Mouse (Mus musculus): ENCODE data around the gene Gm1604a.
"Not testable (repeated sequence)": the region's sequence is repeated elsewhere in the genome, so short reads cannot be mapped to it uniquely, and the experiment has no call there.

Gm1604a gene

GRCm38 (mm10) chr17:7025257-7025656 lies at the start of gene Gm1604a:
Gm1604a (plus strand) TSS chr17:7025568.
- DNase-seq: not testable (repeated sequence)

GRCm38 (mm10) chr17:6978287-6979248 lies 46.8 kb upstream of the Gm1604a start, which contains the start of gene Gm49721:
Gm49721 (plus strand) TSS chr17:6978904.
- DNase-seq: peak; percentile 84

- DNase-seq: not testable (repeated sequence)
Measured at GRCm38 (mm10) chr17:6979380-6979779, 46.0 kb upstream of the Gm1604a start.

GRCm38 (mm10) chr17:6980144-6980543 lies 45.2 kb upstream of the Gm1604a start:
- DNase-seq: not testable (repeated sequence)

- DNase-seq: not testable (repeated sequence)
Measured at GRCm38 (mm10) chr17:6986118-6986517, 39.2 kb upstream of the Gm1604a start.

GRCm38 (mm10) chr17:6995504-6995903 lies 29.9 kb upstream of the Gm1604a start:
- not testable (repeated sequence) for DNase-seq

GRCm38 (mm10) chr17:6996826-6997225 lies 28.5 kb upstream of the Gm1604a start:
- not testable (repeated sequence) for DNase-seq

GRCm38 (mm10) chr17:6997778-6998490 lies 27.4 kb upstream of the Gm1604a start:
- DNase-seq: not testable (repeated sequence)

GRCm38 (mm10) chr17:7001790-7002585 lies 23.4 kb upstream of the Gm1604a start:
- DNase-seq: not testable (repeated sequence)

- not testable (repeated sequence) for DNase-seq
Measured at GRCm38 (mm10) chr17:7003392-7003791, 22.0 kb upstream of the Gm1604a start.

GRCm38 (mm10) chr17:7005646-7006045 lies 19.7 kb upstream of the Gm1604a start:
- not testable (repeated sequence) for DNase-seq

GRCm38 (mm10) chr17:7008885-7009284 lies 16.5 kb upstream of the Gm1604a start:
- not testable (repeated sequence) for DNase-seq

- not testable (repeated sequence) for DNase-seq
Measured at GRCm38 (mm10) chr17:7009440-7009839, 15.9 kb upstream of the Gm1604a start.

- not testable (repeated sequence) for DNase-seq
Measured at GRCm38 (mm10) chr17:7009901-7010300, 15.5 kb upstream of the Gm1604a start.

GRCm38 (mm10) chr17:7014190-7014589 lies 11.2 kb upstream of the Gm1604a start:
- DNase-seq: not testable (repeated sequence)

- DNase-seq: not testable (repeated sequence)
Measured at GRCm38 (mm10) chr17:7025764-7026346, 487 bp downstream of the Gm1604a start.

GRCm38 (mm10) chr17:7030204-7030603 lies 4.8 kb downstream of the Gm1604a start:
- DNase-seq: peak; percentile 3

- DNase-seq: not testable (repeated sequence)
Measured at GRCm38 (mm10) chr17:7030622-7031174, 5.3 kb downstream of the Gm1604a start.

- not testable (repeated sequence) for DNase-seq
Measured at GRCm38 (mm10) chr17:7033192-7034166, 8.1 kb downstream of the Gm1604a start.

GRCm38 (mm10) chr17:7068997-7069539 lies 43.7 kb downstream of the Gm1604a start:
- DNase-seq: not testable (repeated sequence)
